Mouse (Mus musculus) heart, postnatal 0 days (tissue): ENCODE measurements at regions not wholly inside any gene's neighbourhood (a gene's known extent, or its start where the extent isn't known, plus 50 kb on each side); places are given as distances from the start of the nearest gene placed in this dataset.

ENCODE experiments used
- ATAC-seq: fragments of 200-750 bp; cut with Nextera tagmentation; 2 replicates; pipeline ENCODE4 v1.8.0; 2017; ENCODE audit warnings: low read depth, moderate number of reproducible peaks, moderate library complexity; ENCODE audit not compliant: insufficient read depth
- DNase-seq: peaks from one replicate; pipeline ENCODE4 v3.0.0-alpha.2; 2016; ENCODE audit warnings: low spot score
- H3K27ac ChIP-seq: fragments of 300-500 bp; sonication (generic); 2 replicates; pipeline ENCODE4 v1.5.1; 2014; ENCODE audit warnings: low read depth, mild to moderate bottlenecking
- H3K27me3 ChIP-seq: fragments of 300-500 bp; sonication (generic); 2 replicates; pipeline ENCODE4 v1.6.1; 2014; ENCODE audit warnings: low read length, mixed read lengths; ENCODE audit not compliant: control insufficient read depth, insufficient read depth
- H3K36me3 ChIP-seq: fragments of 300-500 bp; sonication (generic); replicated peaks from 2 replicates; pipeline ENCODE4 v1.6.1; 2014; ENCODE audit warnings: low read length, mixed read lengths; ENCODE audit not compliant: control insufficient read depth, insufficient read depth
- H3K4me1 ChIP-seq: fragments of 300-500 bp; sonication (generic); 2 replicates; pipeline ENCODE4 v1.6.1; 2014; ENCODE audit warnings: antibody characterized with exemption; ENCODE audit not compliant: control insufficient read depth, insufficient read depth
- H3K4me2 ChIP-seq: fragments of 300-500 bp; sonication (generic); 2 replicates; pipeline ENCODE4 v1.6.1; 2014; ENCODE audit warnings: low read depth, mild to moderate bottlenecking, low read length, moderate library complexity
- H3K4me3 ChIP-seq: fragments of 300-500 bp; sonication (generic); 2 replicates; pipeline ENCODE4 v1.5.1; 2014; ENCODE audit warnings: low read depth, low read length
- H3K9ac ChIP-seq: fragments of 300-500 bp; sonication (generic); replicated peaks from 2 replicates; pipeline ENCODE4 v1.6.1; 2014; ENCODE audit warnings: low read depth, low read length, mixed read lengths
- H3K9me3 ChIP-seq: fragments of 300-500 bp; sonication (generic); replicated peaks from 2 replicates; pipeline ENCODE4 v1.6.1; 2016; ENCODE audit warnings: low read length; ENCODE audit not compliant: control insufficient read depth
- CTCF ChIP-seq: IDR thresholded peaks from 2 replicates; pipeline ENCODE4 v1.5.1; 2016; ENCODE audit warnings: antibody characterized with exemption, control low read depth, low read depth
- EP300 ChIP-seq: IDR thresholded peaks from 2 replicates; pipeline ENCODE4 v1.6.1; 2016; ENCODE audit warnings: antibody characterized with exemption, low read depth
- WGBS: fragments of 180-500 bp; shearing (Covaris S2); extraction: QIAGEN DNeasy Blood & Tissue Kit; methylation state at CpG from one replicate; pipeline ENCODE4 v1.1.7; 2014; 5-methylcytosine and 5-hydroxymethylcytosine counted together

- DNase-seq (no peak), ATAC-seq (no peak)
- Histone ChIP-seq H3K27me3 (no peaks in the 10 kb centered on the region), H3K4me1 (no peaks in the 10 kb centered on the region), H3K9me3 (no peaks in the 10 kb centered on the region), H3K4me2 (no peak overlapping the region), H3K4me3 (no peak overlapping the region), H3K27ac (no peak overlapping the region), H3K9ac (no peak overlapping the region), H3K36me3 (no peaks in the 10 kb centered on the region)
- WGBS, result 66% methylated on average over 5 of the region's 5 CpGs
- TF ChIP-seq EP300, result no peak
- no peak for TF ChIP-seq CTCF
Measured at GRCm38 (mm10) chr10:126122504-126122903, 156.5 kb downstream of the Lrig3 start.

- TF ChIP-seq EP300 (no peak), CTCF (no peak)
- no peak for DNase-seq
- Histone ChIP-seq H3K4me2 (no peak overlapping the region), H3K4me3 (no peak overlapping the region), H3K27me3 (no peaks in the 10 kb centered on the region), H3K36me3 (no peaks in the 10 kb centered on the region), H3K9me3 (no peaks in the 10 kb centered on the region), H3K27ac (no peak overlapping the region), H3K4me1 (no peaks in the 10 kb centered on the region), H3K9ac (no peak overlapping the region)
- ATAC-seq, result no peak
- WGBS, result 83% methylated on average over 3 of the region's 3 CpGs
Measured at GRCm38 (mm10) chr10:126133188-126133587, 167.2 kb downstream of the Lrig3 start.

- H3K27me3 ChIP-seq, result no peaks in the 10 kb centered on the region
- H3K4me2 ChIP-seq, result no peak overlapping the region
- no peak for ATAC-seq
- no peak for DNase-seq
- H3K36me3 ChIP-seq, result no peaks in the 10 kb centered on the region
- H3K4me3 ChIP-seq, result no peak overlapping the region
- no peak overlapping the region for H3K9ac ChIP-seq
- H3K9me3 ChIP-seq, result no peaks in the 10 kb centered on the region
- TF ChIP-seq CTCF, result no peak
- no peak for TF ChIP-seq EP300
- no peaks in the 10 kb centered on the region for H3K4me1 ChIP-seq
- H3K27ac ChIP-seq, result no peak overlapping the region
Measured at GRCm38 (mm10) chr10:126133957-126134356, 168.0 kb downstream of the Lrig3 start.

GRCm38 (mm10) chr10:126138585-126138984, 172.6 kb downstream of the Lrig3 start:
- TF ChIP-seq EP300, result no peak
- TF ChIP-seq CTCF, result no peak
- H3K9ac ChIP-seq, result no peak overlapping the region
- ATAC-seq (no peak), DNase-seq (no peak)
- no peak overlapping the region for H3K4me3 ChIP-seq
- no peaks in the 10 kb centered on the region for H3K36me3 ChIP-seq
- H3K27ac ChIP-seq, result no peak overlapping the region
- no peaks in the 10 kb centered on the region for H3K9me3 ChIP-seq
- H3K4me1 ChIP-seq, result no peaks in the 10 kb centered on the region
- no peaks in the 10 kb centered on the region for H3K27me3 ChIP-seq
- H3K4me2 ChIP-seq, result no peak overlapping the region
- WGBS, result 87% methylated on average over 12 of the region's 12 CpGs

- H3K4me2 ChIP-seq, result no peak overlapping the region
- H3K27me3 ChIP-seq, result no peaks in the 10 kb centered on the region
- H3K36me3 ChIP-seq, result no peaks in the 10 kb centered on the region
- no peak for ATAC-seq
- DNase-seq, result no peak
- TF ChIP-seq EP300, result no peak
- no peak for TF ChIP-seq CTCF
- H3K4me1 ChIP-seq, result no peaks in the 10 kb centered on the region
- no peak overlapping the region for H3K27ac ChIP-seq
- WGBS, result 78% methylated on average over 7 of the region's 7 CpGs
- H3K9me3 ChIP-seq, result no peaks in the 10 kb centered on the region
- no peak overlapping the region for H3K9ac ChIP-seq
- no peak overlapping the region for H3K4me3 ChIP-seq
Measured at GRCm38 (mm10) chr10:126141586-126141985, 175.6 kb downstream of the Lrig3 start.

GRCm38 (mm10) chr10:126143833-126144232, 177.9 kb downstream of the Lrig3 start:
- no peaks in the 10 kb centered on the region for H3K27me3 ChIP-seq
- H3K4me1 ChIP-seq, result no peaks in the 10 kb centered on the region
- no peak overlapping the region for H3K9ac ChIP-seq
- no peak for TF ChIP-seq EP300
- TF ChIP-seq CTCF, result no peak
- H3K4me3 ChIP-seq, result no peak overlapping the region
- no peak overlapping the region for H3K27ac ChIP-seq
- no peak overlapping the region for H3K4me2 ChIP-seq
- 78% methylated on average over 10 of the region's 10 CpGs for WGBS
- no peaks in the 10 kb centered on the region for H3K9me3 ChIP-seq
- ATAC-seq, result no peak
- H3K36me3 ChIP-seq, result no peaks in the 10 kb centered on the region
- DNase-seq, result no peak
